Mouse (Mus musculus) urinary bladder, postnatal 14 days (tissue): Measurements from ENCODE around the gene Pigr.

Experiments used
- DNase-seq: peaks from one replicate; pipeline ENCODE4 v3.0.0; 2021; ENCODE audit warnings: low spot score

Pigr gene

DNA sequence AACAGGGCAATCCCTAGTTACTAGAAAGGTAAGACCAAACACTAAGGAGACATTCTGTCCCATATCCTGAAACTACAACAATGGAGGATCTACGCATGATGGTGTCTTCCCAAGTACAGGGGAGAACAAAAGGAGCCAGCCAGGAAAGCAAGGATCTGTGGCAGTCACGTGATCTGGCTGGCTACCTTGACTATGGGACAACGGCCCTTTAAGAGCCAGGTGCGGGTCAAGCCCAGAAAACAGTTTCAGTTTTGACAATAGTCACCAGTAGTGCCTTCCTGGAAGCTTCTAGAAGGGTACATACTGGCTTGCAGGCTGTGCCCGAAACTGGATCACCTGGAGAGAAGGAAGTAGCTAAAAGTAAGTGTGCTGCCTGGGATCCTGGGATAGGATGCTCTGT is at the start of gene Pigr:
Pigr (plus strand) TSS at position 237 of the 400 bp plus-strand sequence.
- no peak for DNase-seq

DNA sequence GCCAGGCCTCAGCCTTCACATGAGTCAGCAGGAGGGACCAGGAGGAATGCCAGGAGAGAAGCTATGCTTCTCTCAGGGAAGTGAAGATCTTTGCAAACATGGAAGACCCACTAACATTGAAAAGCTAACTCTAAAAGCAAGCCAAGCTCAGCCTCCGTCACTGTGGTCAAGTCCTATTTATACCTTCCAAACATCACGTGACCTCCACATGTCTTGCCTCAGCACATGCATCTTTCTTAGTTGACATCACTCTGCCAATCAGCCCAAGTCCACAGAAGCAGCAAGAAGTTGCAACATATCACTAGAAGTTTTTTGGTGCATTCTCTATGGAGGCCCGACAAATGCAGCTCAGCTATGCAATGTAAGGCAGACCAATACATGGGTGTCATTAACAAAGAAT is 46.6 kb upstream of the Pigr start:
- DNase-seq: no peak

DNA sequence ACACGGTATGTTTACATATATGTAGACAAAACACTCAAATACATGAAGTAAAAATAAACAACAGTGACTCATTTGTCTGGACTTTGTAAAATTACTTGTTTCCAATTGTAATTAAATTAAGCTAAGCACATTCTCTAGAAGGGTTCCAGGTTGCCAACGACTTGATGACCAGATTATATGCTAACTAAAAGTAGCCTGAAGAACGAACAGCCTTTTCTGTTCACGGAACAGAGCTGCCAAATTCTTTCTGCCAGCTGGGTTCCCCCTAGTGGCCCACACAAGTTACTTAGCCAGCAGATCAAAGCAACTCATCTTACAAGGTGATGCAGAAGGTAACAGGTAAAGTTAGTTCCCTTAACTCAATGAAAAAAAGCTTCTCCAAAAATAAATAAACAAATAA is 42.4 kb upstream of the Pigr start:
- peak; percentile 36 for DNase-seq

DNA sequence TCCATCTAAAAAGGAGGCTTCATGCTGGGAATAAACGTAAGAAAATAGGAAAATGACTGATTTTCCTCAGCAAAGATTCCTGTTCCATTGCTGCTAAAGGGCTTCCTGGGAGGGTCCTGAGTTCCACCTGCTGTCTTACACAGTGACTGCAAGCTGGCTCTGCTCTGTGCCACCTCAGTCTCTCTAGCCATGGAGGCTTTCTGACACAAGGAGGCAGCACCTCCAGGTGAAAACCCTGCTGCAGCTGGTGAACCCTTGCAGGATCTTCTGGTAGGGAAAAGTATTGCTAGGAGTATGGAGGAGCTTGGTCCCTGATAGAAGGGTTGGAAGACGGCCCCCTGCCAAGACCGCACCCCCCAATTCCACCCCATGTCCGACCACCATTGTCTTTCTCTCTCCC is 39.5 kb upstream of the Pigr start:
- no peak for DNase-seq

DNA sequence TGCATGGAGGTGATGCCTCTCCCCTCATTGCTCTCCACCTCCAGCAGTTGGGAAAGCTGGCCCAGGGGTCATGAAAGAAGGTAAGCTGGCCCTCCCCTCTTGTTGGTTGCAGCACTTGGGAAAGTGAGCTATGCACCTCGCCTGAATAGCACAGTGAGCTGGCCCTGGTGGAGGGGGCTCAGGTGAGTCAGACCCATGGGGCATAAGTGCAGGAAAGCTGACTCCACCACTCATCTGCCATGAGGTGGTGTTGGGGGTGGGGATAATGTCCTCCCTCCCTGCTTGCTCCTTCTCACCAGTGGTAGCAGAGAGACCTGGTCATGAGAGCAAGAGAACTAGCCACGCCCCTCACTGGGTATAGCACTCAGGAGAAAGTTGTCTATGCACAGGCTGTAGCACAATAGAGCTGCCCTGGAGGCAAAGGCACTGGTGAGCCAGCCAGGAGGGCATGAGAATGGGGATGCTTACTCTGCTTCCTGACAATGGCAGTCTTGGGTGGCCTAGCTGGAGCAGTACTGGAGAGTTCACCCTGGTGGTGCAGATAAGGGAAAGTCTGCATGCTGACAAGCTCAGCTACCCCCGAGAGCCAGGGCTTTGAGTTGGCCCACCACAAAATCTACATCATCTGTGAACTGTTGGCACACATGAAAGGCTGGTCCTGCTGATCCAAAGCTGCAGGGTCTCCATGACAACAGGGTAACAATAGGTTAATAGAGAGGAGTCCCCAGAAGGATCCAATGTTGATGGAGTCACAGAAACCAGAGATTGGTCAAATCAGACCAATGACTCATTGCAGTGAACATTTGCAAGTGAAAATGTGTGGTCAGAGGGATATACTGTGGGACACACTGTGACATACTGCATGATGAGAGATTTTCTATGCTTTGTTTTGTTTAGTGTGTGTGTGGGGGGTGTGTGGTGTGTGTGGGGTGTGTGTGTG is 36.7 kb upstream of the Pigr start:
- DNase-seq: no peak

DNA sequence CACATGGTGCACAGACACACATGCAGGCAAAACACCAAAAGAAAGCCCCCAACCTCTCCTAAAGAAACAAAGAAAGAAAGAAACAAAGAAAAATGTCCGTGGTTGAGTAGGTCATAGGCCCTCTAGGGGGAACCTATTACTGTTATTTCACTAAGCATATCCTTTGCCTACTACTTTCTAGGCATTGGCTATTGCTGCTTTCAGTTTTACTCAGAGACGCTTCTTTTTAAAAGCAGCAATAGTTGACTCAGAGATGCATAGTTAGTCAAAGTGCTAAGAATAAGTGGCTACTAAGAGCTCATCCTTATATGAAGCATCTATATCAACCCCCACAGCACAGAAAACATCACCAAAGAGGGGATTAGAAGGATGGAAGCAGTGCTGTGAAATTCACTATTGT is 31.2 kb upstream of the Pigr start:
- DNase-seq: no peak

DNA sequence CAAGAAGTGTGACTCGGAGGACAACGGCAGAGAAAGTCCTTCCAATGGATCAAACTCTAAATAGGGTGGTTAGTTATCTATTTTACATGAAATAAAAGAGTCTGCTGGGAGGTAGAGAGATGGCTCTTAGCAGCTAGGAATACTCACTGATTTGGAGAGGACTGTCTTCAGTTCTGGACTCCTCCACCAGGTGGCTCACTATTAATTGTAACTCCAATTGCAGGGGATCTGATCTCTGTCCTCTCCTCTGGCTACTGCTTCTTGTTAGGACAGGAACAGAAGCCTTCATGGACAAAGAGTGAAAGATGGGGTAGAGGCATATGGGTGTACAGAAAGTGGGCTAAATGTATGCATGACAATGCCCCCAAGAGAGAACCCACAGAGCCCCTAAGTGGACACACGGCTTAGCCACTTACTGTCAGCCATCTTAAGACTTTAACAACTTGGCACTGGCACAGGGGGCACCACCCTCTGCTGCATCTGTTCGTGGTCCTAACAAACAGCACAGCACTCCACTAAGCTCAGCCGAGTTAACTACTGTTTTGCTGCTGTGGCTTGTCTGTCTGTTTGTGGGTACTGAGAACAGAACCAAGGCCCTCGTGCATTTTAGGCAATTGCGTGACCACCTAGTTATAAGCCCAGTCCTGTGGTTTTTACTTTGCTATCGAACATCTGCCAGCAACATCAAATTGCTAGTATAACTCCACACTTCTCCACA is 29.4 kb upstream of the Pigr start:
- DNase-seq: peak; percentile 74

DNA sequence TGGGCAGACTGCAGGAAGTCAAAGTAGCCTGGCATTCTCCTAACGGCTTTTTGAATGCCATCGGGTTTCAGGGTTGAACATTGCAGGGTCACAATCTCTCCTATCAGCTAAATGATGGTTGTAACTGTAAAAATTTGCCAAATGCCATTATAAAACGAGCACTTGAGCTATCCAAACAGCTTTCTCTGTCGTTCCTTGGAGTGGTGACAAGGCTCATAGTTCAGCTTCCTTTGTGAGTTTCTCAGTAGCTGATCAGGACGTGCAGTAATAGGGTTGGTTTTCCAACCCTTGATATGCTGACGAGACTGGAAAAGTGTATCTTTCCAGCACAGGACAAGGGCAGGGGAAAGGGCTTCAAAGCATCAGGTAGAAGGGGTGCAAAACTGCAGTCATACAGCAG is 28.4 kb upstream of the Pigr start:
- DNase-seq: no peak

DNA sequence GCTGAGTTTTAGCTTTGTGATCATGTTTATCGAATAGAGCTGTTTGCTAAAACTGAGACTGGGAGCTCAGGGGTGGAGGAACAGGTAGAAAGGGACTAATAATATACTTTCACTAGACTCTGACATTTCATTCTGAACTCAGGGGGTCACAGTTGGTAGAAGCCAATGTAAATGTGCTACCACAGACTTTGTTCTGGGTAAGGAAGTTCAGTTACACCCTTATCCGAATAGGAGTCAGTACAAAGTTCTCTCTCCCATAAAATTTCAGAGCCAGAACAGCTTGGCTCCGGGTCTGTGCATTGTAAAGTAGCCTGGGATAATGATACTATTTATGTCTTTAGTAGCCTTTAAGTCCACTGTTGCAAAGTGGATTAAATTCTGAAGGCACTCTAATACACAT is 27.9 kb upstream of the Pigr start:
- DNase-seq: no peak

DNA sequence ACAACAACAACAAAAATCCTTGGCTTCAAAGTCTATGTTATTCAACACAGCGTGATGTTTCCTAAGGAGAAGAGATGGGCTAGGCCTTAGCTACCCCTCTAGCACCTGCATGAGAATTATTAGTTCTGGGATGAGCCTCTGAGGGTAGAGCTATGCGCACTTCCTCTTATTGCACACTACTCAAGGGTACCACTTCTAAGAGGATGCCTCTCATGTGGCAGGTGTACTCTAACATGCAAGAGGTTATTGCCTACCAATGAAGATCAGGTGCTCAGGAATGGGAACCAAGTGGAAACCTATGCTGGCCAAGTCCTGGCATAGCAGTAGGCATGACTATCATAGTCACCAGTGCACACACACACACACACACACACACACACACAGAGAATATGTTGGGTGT is 27.1 kb upstream of the Pigr start:
- no peak for DNase-seq

DNA sequence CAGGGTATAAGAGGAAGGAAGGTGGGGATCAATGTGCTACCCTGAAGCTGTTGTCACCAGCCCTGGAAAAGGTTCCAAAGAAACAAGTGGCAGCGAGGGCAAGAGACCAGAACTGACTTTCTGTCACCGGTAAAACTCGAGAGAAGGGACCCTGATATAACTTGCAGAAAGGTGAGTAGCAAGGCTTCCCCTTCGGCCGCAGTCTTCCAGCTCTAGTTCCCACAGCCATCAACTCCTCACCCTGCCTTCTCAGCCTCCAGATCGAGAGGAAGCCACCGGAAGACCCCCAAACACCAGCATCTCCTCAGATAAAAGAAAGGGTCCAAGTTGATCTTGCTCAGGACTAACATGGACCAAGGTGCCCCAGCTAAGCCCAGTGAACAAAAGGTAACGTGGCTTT is 25.9 kb upstream of the Pigr start, which contains the start of gene Fcamr:
Fcamr (plus strand) TSS at position 301 of the 400 bp plus-strand sequence.
- no peak for DNase-seq

DNA sequence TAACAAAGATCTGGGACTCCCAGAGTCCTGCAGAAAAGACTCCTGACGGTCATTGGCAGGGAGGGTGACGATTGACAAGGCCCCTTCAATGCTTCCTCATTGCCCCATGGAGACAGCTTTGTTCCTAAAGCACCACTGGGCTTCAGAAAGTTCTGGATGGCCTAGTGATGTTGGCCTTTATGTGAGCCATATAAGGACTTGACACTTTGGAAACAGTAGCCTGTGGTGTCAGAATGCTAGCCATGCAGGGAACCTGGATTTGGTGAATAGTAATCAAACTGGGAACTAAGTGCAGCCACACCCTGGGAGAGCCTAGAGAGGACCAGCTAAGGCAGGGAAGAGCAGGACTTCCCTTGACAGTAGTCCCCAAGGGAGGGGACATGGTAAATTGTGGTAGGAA is 25.0 kb upstream of the Pigr start:
- DNase-seq: no peak

DNA sequence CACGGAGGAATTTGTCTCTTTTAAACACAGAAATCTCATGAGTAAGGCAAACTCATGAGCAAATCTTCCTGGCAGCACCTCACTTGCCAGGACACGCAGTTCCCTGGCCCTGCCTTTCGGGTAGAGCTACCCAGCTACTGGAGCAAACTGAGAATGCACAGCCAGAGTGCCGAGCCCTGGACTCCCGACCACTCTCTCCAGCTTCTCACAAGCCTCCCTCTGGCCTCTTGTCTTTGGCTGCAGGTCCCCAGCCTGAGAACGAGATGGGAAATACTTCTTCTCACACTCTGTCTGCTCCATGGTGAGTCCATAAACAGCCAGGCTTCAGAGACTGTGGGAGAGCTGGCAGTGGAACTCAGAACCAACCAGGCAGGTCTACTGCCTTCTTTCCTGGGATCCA is 23.5 kb upstream of the Pigr start:
- DNase-seq: peak; percentile 62

DNA sequence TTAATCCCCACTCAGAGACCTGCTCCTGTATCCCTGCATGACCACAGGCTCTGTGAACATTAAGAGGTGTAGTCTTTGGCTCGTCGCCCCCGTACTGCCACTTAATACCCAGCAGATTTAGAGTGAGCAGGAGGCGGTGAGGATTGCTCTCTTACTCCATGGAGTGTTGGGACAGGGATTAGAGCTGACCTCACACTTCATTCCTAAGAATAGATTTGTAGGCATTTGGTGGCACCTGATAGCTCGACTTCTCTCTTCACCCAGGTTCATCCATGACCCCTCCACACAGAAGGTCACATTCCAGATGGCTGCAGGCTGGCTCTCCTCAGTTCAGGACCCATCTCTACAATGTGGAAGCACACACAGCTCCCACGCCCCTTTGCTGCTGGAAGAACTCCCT is 22.2 kb upstream of the Pigr start:
- no peak for DNase-seq

DNA sequence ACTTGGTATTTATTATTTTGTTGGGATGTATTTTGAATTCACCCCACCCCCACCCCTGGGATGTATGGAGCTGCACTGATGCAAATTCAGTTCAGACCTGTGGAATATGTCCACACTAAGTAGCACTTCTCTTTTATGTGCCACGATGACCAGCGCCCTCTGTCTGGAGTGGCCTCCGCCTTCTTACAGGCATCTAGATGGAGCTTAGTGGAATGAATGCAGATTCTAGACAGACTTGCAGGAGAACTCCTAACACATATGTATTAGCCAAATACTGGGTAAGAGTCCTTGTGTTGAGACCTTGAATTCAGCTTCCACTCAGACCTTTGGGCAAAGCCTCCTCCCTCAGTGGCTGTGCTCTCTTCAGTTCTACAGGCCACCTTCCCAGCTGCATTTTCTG is 15.6 kb upstream of the Pigr start:
- no peak for DNase-seq

DNA sequence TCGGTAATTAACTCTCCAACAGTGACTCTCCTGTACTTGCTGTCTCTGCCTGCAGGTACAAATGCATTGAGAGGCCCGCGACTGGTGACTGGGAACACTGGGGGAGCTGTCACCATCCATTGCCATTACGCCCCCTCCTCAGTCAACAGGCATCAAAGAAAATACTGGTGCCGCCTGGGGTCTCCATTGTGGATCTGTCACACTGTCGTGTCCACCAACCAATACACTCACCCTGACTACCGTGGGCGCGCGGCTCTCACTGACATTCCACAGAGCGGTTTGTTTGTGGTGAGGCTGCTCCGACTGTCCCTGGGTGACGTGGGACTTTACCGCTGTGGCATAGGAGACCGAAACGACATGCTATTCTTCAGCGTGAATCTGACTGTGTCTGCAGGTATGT is 15.2 kb upstream of the Pigr start:
- DNase-seq: no peak

DNA sequence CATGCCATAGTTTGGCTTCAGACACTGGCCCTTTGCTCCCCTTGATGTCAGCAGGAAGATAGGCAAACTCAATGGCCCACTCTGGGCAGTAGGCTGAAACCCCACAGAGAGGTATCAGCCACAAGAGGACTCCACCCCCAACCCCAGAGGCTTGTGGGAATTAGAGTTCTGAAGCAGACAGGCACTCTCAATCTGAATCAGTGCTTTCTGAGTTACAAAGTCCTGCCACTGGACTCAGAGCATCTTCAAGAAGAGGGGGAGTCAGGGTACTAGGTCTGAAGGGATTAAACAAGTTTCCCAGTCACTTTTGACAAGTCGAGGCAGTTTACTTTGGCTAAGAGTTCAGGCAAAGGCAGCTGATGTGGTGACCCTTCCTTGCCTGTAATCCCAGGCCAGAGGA is 6.7 kb upstream of the Pigr start:
- DNase-seq: no peak

DNA sequence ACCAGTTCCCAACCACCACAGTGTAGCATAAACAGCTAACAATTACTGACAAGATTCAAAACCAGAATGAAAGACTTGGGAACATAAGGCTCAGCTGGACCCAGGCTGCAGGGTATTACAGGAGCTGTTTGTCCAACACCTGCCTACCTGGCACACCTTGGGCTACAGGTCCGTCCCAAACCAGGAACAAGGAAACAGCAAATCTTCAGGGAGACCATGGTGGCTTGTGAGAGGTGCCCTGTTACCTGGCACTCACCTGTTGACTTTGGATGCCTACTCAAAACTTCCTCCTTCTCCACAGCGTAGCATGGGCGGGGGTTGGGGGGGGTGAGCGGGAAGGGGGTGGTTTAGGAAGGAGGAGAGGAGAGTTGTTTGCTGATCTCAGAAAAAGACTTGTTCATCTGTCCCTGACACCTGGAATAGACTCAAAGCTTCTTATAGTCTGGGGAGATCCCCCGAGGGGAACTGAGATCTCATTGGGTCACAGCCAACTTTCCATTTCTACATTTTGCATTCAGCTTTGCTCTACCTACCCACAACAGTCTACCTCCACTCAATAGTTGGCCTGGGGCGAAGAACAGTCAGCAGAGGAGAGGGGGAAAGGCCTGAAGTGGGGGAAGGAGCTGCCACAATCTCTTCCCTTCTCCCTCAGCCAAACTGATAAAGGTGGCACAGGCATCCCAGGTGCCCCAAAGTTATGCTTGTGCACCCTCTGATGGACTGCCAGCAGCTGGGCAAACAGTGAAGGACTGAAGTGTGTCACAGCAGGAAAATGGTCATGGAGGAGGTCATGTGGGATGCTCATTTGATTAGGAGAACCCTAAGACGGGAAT is 6.0 kb upstream of the Pigr start:
- DNase-seq: peak; percentile 13

DNA sequence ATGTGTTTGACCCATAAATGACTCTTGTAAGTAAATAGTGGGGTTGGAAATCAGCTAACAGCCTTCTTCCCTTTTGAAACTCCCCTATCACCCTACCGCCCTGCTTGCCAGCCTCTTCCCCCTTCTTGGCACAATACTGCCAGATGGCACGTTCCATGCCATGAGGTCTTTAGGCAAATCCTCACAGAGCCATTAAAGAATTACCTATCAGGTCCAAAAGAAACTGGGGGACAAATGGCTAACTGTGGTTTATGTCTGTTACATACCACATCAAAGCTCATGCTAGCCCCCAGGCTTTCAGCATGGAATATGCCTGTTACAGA is 5.4 kb upstream of the Pigr start:
- no peak for DNase-seq

DNA sequence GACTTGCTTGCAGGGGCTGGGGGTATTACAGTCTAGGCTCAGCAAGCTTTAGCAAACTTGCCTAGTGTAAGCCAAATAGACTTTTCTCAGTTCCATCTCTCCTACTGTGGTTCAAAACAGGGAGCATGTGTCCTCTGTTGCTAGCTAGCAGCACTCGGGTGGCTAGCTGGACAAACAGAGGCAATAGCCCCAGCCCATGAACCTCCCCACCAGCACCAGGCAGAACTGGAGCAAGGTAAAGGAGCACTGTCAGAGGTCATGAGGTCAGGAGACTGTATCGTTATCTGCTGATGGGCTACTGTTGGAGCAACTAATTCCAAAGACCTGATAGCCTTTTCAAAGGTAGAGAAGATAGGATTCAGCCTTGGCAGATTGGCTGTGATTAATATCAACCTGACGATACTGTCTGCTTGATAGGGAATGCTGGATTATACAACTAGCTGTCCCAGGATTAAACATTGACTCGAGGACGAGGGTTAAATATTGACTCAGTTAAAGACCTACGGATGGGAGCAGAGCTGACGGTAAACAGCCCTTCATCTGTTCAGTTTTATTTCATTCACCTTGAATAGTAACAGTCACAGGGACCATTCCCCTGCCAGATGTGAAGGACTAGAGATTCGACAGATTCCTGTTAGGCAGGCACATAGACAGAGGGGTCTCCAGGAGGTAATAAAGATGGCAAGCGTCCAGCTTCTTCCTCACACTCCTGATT is 4.4 kb upstream of the Pigr start:
- no peak for DNase-seq

DNA sequence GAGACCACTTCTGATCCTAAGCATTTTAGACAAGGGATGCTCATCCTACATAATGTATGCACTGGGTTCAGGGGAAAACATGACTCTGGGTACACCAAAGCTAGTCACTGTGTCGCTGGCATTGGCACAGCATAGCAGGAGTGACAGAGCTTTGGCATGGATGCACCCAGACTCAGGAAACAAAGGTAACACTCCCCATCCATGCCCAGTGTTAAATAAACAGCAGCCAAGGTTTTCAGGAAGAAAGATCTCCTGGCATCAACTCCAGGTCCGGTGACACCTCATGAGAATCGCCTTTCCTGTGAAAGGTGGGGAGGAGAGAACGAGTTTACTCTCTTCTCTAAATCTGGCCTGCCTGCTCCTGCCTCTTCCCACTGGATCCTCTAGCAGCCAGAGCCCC is 2.2 kb downstream of the Pigr start:
- no peak for DNase-seq
